Mouse (Mus musculus): ENCODE results near the gene Osbpl10.

DNA sequence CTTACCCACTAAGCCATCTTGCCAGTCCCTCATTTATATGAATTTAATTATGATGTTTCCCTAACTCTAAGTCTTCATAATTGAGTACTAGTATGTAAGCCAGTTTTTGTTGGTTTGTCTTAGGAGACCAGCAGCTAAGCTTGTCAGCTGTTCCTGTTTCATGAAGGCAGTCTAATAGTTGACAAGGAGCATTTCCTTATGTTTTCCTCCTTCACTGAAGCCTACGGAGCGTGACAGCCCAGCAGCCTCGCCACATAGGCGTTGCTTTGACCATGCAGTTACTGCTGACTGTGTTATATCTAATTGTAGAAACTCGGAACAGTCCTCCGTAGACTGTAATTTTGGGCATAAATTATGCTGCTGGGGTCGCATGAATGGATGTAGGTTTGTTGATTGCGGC is 157.0 kb downstream of the Osbpl10 start:
- no peak for TF ChIP-seq GATA1 (IDR thresholded peaks at IDR 0.05; ENCODE audit: borderline replicate concordance, low read length)
- TF ChIP-seq FLI1 (IDR thresholded peaks at IDR 0.05; ENCODE audit: low read length) = no peak
